Mouse (Mus musculus) Muller cell, postnatal 12 days (primary cell): Measurements from ENCODE around the gene Kcnj11.

Experiments used
- DNase-seq: peaks from one replicate; pipeline ENCODE4 v3.0.0-alpha.2; 2015; ENCODE audit errors: inconsistent ontology term

Gene Kcnj11

DNA sequence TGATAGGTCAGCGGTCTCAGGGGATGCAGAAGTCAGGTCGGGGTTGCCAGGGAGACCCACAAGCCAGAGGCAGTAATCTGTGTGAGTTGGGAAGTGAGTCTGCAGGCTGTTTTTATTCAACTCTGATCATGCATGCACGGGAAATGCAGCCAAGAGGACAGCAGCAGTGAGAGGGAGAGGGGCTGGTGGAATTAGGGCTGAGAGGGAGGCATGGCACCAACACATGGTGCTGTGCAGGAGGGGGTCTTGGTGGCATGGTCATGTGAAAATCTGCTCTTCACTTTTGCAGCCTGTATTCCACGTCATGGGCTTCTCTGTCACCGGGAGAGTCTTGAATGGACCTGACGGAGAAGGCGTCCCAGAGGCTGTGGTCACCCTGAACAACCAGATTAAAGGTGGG, 50.6 kb downstream of the Kcnj11 start:
- DNase-seq = no peak

DNA sequence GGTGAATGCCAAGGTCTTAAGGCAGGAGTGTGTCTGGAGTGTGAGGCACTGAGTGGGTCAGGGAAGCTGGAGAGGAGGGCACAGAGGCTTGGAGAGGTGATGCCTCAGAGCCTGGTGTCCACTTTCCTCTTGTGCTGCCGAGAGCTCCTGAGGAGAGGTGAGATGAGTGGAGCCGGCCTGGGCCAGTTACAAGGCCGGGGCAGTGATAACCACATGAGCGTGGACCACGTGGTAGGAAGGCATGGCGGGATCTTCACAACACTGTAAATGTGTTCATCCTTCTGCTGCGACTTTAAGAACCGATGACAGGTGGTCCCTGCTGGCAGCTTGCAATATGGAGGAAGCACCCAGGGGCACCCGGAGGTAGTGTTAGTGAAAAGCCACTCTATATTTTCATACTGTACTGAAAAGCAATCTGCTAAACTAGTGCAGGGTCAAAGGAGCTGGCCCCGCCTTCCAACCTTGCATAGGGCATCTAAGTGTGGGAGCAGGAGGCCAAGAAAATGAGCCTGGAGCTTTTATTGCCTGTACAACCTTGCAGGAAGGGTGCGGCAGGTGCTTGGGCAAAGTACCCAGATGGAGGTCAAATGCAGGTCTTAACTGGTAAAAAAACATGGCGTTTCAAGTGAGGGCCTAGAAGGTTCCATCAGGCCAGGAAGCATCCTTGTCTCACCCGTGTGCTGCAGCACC, 52.5 kb downstream of the Kcnj11 start:
- no peak for DNase-seq

DNA sequence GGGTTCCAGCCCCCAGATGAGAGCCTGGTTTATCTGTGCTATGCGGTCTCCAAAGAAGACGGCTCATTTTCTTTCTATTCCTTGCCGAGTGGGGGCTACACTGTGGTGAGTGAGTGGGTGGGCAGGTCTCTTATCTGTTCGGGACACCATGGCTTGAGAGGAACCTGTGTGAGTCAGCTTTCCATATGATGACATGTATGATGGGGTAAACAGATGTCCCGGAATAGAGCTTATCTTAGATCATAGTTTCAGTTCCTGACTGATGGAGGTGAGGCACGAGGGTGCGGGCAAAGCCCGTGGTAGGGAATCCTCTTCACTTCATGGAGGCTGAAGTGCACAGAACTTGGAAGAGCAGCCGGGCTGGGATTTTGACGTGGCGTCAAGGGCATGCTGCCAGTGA, 54.7 kb downstream of the Kcnj11 start:
- DNase-seq = no peak

DNA sequence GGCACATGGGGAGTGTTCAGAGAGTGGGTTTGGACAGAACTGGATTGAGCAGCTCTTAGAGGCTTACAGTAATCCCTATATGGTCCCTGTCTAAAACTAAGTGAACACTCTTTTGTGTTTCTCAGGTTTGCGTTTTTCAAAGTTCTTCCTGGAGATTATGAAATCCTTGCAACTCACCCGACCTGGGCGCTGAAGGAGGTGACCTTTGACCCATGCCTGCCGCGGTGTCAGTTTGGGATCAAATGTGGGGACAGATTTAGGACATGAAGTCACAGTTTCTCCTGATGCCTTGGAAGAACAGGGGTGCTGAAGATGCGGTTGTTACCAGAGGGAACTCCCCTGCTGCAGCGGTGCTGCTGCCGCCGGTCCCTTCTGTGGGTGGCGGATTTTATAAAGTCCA, 56.5 kb downstream of the Kcnj11 start:
- no peak for DNase-seq
